Mouse (Mus musculus): ENCODE measurements around the gene Elp6. TPM values are rescaled to one million over a fixed set of nuclear protein-coding genes. Genes with fewer than 3 reads are reported as not detected.

Gene Elp6
- polyA plus RNA-seq, 2 experiments: 25.3 to 36.1 TPM

DNA sequence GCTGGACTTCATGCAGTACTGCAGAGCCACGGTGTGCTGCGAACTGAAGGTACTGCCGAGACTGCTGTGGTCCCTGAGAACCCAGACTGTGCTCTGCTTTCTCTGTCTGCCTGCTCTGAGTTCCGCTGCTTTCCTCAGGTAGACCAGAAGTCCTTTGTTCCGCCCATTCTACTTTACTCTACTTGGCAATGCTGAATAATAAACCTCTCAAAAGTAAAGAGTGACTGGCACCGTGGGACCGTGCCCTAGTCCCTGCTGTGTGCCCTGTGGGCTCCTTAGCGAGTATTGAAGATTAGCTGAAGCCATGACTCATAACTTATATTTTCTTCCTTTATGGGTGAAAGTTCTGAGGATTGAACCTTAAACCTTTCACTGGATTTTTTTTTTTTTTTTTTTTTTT lies 10.9 kb downstream of the Elp6 start:
- Histone ChIP-seq H3K4me3 (replicated peaks; ENCODE audit: low read length) (no peak overlapping the region), H3K27me3 (ENCODE audit: control insufficient read depth, insufficient read depth, low read length) (no peaks in the 10 kb centered on the region), H3K36me3 (ENCODE audit: control insufficient read depth, insufficient read depth, low read length) (peaks cover 59% of the 10 kb centered on the region), H3K4me1 (ENCODE audit: control insufficient read depth, insufficient read depth, low read length) (no peaks in the 10 kb centered on the region), H3K27ac (replicated peaks; ENCODE audit: low read depth, low read length) (no peak overlapping the region), H3K9ac (ENCODE audit: low read depth, low read length, severe bottlenecking) (no peak overlapping the region), H3K4me2 (replicated peaks; ENCODE audit: low read depth, low read length, severe bottlenecking) (no peak overlapping the region), H3K9me3 (ENCODE audit: control insufficient read depth, low read length) (no peaks in the 10 kb centered on the region)
- WGBS: 97% methylated on average over 8 of the region's 8 CpGs
- ATAC-seq (ENCODE audit: low FRiP score, low read depth) (no peak), DNase-seq (ENCODE audit: low spot score) (no peak)
- TF ChIP-seq POLR2A (IDR thresholded peaks at IDR 0.05; ENCODE audit: borderline replicate concordance, extremely low read depth, insufficient read depth, insufficient read length): no peak

DNA sequence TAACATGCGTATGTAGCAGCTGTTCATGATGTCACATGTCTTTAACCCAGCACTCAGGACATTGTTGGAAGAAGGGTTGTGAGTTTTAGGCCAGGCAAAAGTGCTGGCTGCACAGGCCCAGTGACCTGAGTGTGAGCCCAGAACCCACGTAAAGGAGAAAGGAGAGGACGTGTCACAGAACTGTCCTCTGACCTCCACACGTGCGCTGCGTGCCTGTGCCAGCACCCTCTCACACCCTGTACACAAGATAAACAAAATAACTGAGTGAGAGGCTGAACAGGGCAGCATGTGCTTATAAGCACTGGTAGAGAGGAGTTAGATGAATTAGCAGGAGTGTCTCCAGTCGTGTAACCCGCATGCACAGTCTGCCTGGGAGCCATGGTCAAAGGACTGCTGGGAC lies 11.5 kb downstream of the Elp6 start:
- no peak overlapping the region for H3K4me2 ChIP-seq (replicated peaks; ENCODE audit: low read depth, low read length, severe bottlenecking)
- 93% methylated on average over 8 of the region's 8 CpGs for WGBS
- TF ChIP-seq POLR2A (IDR thresholded peaks at IDR 0.05; ENCODE audit: borderline replicate concordance, extremely low read depth, insufficient read depth, insufficient read length): no peak
- DNase-seq (ENCODE audit: low spot score): no peak
- no peaks in the 10 kb centered on the region for H3K27me3 ChIP-seq (ENCODE audit: control insufficient read depth, insufficient read depth, low read length)
- H3K9me3 ChIP-seq (ENCODE audit: control insufficient read depth, low read length): no peaks in the 10 kb centered on the region
- no peaks in the 10 kb centered on the region for H3K4me1 ChIP-seq (ENCODE audit: control insufficient read depth, insufficient read depth, low read length)
- no peak overlapping the region for H3K4me3 ChIP-seq (replicated peaks; ENCODE audit: low read length)
- H3K36me3 ChIP-seq (ENCODE audit: control insufficient read depth, insufficient read depth, low read length): peaks cover 60% of the 10 kb centered on the region
- no peak overlapping the region for H3K27ac ChIP-seq (replicated peaks; ENCODE audit: low read depth, low read length)
- H3K9ac ChIP-seq (ENCODE audit: low read depth, low read length, severe bottlenecking): no peak overlapping the region
- no peak for ATAC-seq (ENCODE audit: low FRiP score, low read depth)

DNA sequence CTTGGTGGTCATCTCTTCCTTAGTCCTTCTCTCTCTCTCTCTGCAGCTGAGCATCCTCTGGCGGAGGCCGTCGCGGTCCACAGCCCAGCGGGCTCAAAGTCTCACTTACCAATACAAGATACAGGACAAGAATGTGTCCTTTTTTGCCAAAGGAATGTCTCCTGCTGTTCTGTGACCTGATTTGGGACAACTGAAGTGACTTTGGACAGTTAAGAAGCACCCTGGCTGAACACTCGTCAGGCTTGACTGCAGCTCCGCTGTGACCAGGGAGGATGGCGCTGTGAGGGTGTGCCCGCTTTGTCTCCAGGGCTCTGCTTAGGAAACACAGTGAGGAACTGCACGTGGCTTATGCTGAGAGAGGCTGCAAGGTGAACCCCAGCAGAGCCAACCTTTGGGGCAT lies 15.8 kb downstream of the Elp6 start:
- Histone ChIP-seq H3K4me1 (ENCODE audit: control insufficient read depth, insufficient read depth, low read length) (no peaks in the 10 kb centered on the region), H3K36me3 (ENCODE audit: control insufficient read depth, insufficient read depth, low read length) (peaks cover 41% of the 10 kb centered on the region), H3K27me3 (ENCODE audit: control insufficient read depth, insufficient read depth, low read length) (no peaks in the 10 kb centered on the region), H3K4me2 (replicated peaks; ENCODE audit: low read depth, low read length, severe bottlenecking) (no peak overlapping the region), H3K9me3 (ENCODE audit: control insufficient read depth, low read length) (no peaks in the 10 kb centered on the region), H3K27ac (replicated peaks; ENCODE audit: low read depth, low read length) (no peak overlapping the region), H3K9ac (ENCODE audit: low read depth, low read length, severe bottlenecking) (no peak overlapping the region), H3K4me3 (replicated peaks; ENCODE audit: low read length) (no peak overlapping the region)
- 95% methylated on average over 10 of the region's 10 CpGs for WGBS
- TF ChIP-seq POLR2A (IDR thresholded peaks at IDR 0.05; ENCODE audit: borderline replicate concordance, extremely low read depth, insufficient read depth, insufficient read length): no peak
- ATAC-seq (ENCODE audit: low FRiP score, low read depth) (no peak), DNase-seq (ENCODE audit: low spot score) (no peak)

DNA sequence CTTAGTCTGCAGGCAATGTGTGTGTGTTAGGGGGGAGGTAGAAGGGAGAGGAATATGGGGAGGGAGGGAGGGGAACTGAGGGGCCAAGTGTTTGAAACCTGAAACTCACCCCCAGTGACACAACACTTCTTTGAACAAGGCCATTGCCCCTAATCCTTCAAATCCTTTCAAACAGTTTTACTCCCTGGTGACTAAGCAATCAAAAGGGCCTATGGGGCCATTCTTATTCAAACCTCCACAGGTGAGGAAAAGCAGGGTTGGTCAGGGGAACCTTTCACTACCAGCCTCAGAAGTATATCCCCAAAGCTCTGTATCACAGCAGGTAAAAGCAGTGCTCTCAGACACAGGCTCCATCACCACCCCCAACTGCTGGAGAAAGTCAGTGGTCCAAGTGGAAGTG lies 18.0 kb downstream of the Elp6 start:
- ATAC-seq (ENCODE audit: low FRiP score, low read depth) (no peak), DNase-seq (ENCODE audit: low spot score) (no peak)
- H3K4me1 ChIP-seq (ENCODE audit: control insufficient read depth, insufficient read depth, low read length): no peaks in the 10 kb centered on the region
- H3K9me3 ChIP-seq (ENCODE audit: control insufficient read depth, low read length): no peaks in the 10 kb centered on the region
- H3K4me2 ChIP-seq (replicated peaks; ENCODE audit: low read depth, low read length, severe bottlenecking): no peak overlapping the region
- H3K27ac ChIP-seq (replicated peaks; ENCODE audit: low read depth, low read length): no peak overlapping the region
- H3K4me3 ChIP-seq (replicated peaks; ENCODE audit: low read length): no peak overlapping the region
- TF ChIP-seq POLR2A (IDR thresholded peaks at IDR 0.05; ENCODE audit: borderline replicate concordance, extremely low read depth, insufficient read depth, insufficient read length): no peak
- peaks cover 32% of the 10 kb centered on the region for H3K36me3 ChIP-seq (ENCODE audit: control insufficient read depth, insufficient read depth, low read length)
- no peaks in the 10 kb centered on the region for H3K27me3 ChIP-seq (ENCODE audit: control insufficient read depth, insufficient read depth, low read length)
- H3K9ac ChIP-seq (ENCODE audit: low read depth, low read length, severe bottlenecking): no peak overlapping the region

DNA sequence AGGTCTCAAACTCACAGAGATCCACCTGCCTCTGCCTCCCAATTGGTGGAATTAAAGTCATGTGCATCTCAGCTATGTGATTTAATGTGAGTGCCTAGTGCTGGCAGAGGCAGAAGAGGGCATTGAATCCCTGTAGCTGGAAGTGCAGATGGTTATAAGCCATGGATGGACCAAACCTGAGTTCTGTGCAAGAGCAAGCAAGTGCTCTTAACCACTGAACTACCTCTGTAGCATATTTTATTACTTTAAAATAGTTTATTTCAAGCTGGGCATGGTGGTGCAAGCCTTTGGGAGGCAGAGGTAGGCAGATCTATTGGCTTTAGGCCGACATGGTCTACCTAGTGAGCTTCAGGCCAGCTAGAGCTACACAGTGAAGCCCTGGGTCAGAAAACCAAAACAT lies 19.2 kb downstream of the Elp6 start:
- Histone ChIP-seq H3K27me3 (ENCODE audit: control insufficient read depth, insufficient read depth, low read length) (no peaks in the 10 kb centered on the region), H3K9me3 (ENCODE audit: control insufficient read depth, low read length) (no peaks in the 10 kb centered on the region), H3K4me1 (ENCODE audit: control insufficient read depth, insufficient read depth, low read length) (no peaks in the 10 kb centered on the region), H3K36me3 (ENCODE audit: control insufficient read depth, insufficient read depth, low read length) (peaks cover 22% of the 10 kb centered on the region), H3K9ac (ENCODE audit: low read depth, low read length, severe bottlenecking) (no peak overlapping the region), H3K4me2 (replicated peaks; ENCODE audit: low read depth, low read length, severe bottlenecking) (no peak overlapping the region), H3K4me3 (replicated peaks; ENCODE audit: low read length) (no peak overlapping the region), H3K27ac (replicated peaks; ENCODE audit: low read depth, low read length) (no peak overlapping the region)
- no peak for DNase-seq (ENCODE audit: low spot score)
- TF ChIP-seq POLR2A (IDR thresholded peaks at IDR 0.05; ENCODE audit: borderline replicate concordance, extremely low read depth, insufficient read depth, insufficient read length): no peak
- ATAC-seq (ENCODE audit: low FRiP score, low read depth): no peak
- WGBS: 83% methylated on average over 1 of the region's 1 CpGs

DNA sequence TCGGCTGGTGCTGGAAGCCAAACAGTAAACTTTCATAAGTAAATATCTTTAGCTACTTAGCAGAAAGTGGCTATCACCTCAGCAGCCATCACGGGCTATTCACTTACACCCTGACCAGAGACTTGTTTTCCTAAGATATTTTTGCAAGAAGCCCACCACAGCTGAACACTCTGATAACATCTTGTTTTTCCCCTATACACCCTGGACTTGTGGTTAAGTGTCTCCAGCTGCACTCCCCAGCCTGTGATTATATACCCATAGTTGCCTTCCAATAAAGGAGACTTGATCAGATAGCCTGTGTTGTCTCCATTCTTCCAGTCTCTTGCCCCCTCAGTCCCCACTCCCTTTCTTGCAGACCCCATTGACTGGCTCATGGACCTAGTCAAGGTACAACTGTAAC lies 23.2 kb downstream of the Elp6 start:
- Histone ChIP-seq H3K4me1 (ENCODE audit: control insufficient read depth, insufficient read depth, low read length) (no peaks in the 10 kb centered on the region), H3K9me3 (ENCODE audit: control insufficient read depth, low read length) (no peaks in the 10 kb centered on the region), H3K4me2 (replicated peaks; ENCODE audit: low read depth, low read length, severe bottlenecking) (no peak overlapping the region), H3K27me3 (ENCODE audit: control insufficient read depth, insufficient read depth, low read length) (no peaks in the 10 kb centered on the region), H3K4me3 (replicated peaks; ENCODE audit: low read length) (no peak overlapping the region), H3K9ac (ENCODE audit: low read depth, low read length, severe bottlenecking) (no peak overlapping the region), H3K27ac (replicated peaks; ENCODE audit: low read depth, low read length) (no peak overlapping the region), H3K36me3 (ENCODE audit: control insufficient read depth, insufficient read depth, low read length) (peaks cover under 1% of the 10 kb centered on the region; the same call in 1 of the 2 replicates)
- ATAC-seq (ENCODE audit: low FRiP score, low read depth) (no peak), DNase-seq (ENCODE audit: low spot score) (no peak)
- no peak for TF ChIP-seq POLR2A (IDR thresholded peaks at IDR 0.05; ENCODE audit: borderline replicate concordance, extremely low read depth, insufficient read depth, insufficient read length)
- 79% methylated on average over 2 of the region's 2 CpGs for WGBS
